Mouse (Mus musculus): Measurements from ENCODE around the gene Rbm41.

DNA sequence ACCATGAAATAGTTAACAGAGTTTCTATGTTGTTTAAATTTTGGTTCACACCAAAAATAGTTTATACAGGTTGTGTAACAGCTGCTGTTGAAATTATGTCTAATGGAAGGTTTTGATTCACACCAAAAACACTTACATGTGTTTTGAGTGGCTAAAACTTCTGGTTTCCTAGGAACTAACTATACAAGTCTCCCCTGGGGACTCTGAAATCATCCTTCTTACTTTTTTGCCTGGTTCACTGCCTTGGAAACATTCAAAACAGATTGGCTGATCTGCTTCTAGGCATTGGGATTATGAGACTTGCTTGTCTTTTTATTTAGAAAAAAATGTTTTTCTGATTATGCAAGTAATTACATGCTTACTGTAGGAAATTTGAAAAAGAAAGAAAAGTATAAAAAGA is 115.2 kb downstream of the Rbm41 start:
- no peak for TF ChIP-seq CTCF (IDR thresholded peaks at IDR 0.05; ENCODE audit: insufficient read depth, low read length)
- no peak for TF ChIP-seq POLR2A (IDR thresholded peaks at IDR 0.05; ENCODE audit: borderline replicate concordance, extremely low read depth, low read depth, low read length)
